Mouse (Mus musculus) kidney, embryonic 14.5 days (tissue): ENCODE data around the gene Epb41l3. TPM values are rescaled to one million over a fixed set of nuclear protein-coding genes. Genes with fewer than 3 reads are reported as not detected.
A peak's percentile ranks its signal among the peaks of the same experiment; 100 is the strongest.

Experiments used
- ATAC-seq: fragments of 200-750 bp; cut with Nextera tagmentation; 2 replicates; pipeline ENCODE4 v1.8.0; 2017; ENCODE audit warnings: moderate number of reproducible peaks, mild to moderate bottlenecking, moderate TSS enrichment, moderate library complexity; ENCODE audit not compliant: low FRiP score, low TSS enrichment
- H3K27ac ChIP-seq: fragments of 300-500 bp; sonication (generic); 2 replicates; pipeline ENCODE4 v1.5.1; 2014; ENCODE audit warnings: low read depth, mild to moderate bottlenecking, low read length, moderate library complexity, mixed read lengths
- H3K27me3 ChIP-seq: fragments of 300-500 bp; sonication (generic); 2 replicates; pipeline ENCODE4 v1.6.1; 2014; ENCODE audit warnings: mild to moderate bottlenecking, low read length; ENCODE audit not compliant: control insufficient read depth, insufficient read depth
- H3K36me3 ChIP-seq: fragments of 300-500 bp; sonication (generic); 2 replicates; pipeline ENCODE4 v1.6.1; 2014; ENCODE audit warnings: low read length, mixed read lengths; ENCODE audit not compliant: control insufficient read depth, insufficient read depth
- H3K4me1 ChIP-seq: fragments of 300-500 bp; sonication (generic); 2 replicates; pipeline ENCODE4 v1.6.1; 2014; ENCODE audit warnings: low read length, mixed read lengths; ENCODE audit not compliant: control insufficient read depth, insufficient read depth
- H3K4me2 ChIP-seq: fragments of 300-500 bp; sonication (generic); replicated peaks from 2 replicates; pipeline ENCODE4 v1.6.1; 2014; ENCODE audit warnings: low read depth, mild to moderate bottlenecking, low read length
- H3K4me3 ChIP-seq: fragments of 300-500 bp; sonication (generic); 2 replicates; pipeline ENCODE4 v1.5.1; 2014; ENCODE audit warnings: mild to moderate bottlenecking, low read length
- H3K9ac ChIP-seq: fragments of 300-500 bp; sonication (generic); 2 replicates; pipeline ENCODE4 v1.6.1; 2014; ENCODE audit warnings: low read depth, mild to moderate bottlenecking, low read length, moderate library complexity
- H3K9me3 ChIP-seq: fragments of 300-500 bp; sonication (generic); 2 replicates; pipeline ENCODE4 v1.6.1; 2016; ENCODE audit warnings: low read length; ENCODE audit not compliant: control insufficient read depth
- WGBS: fragments of 180-500 bp; shearing (Covaris S2); extraction: QIAGEN DNeasy Blood & Tissue Kit; methylation state at CpG from one replicate; pipeline ENCODE4 v1.1.7; 2014; 5-methylcytosine and 5-hydroxymethylcytosine counted together
- polyA plus RNA-seq: library from polyadenylated mRNA; unstranded; fragments of >200 nt; fragmentation: Nextera tagmentation; extraction: Ambion mirVana; gene quantifications from 2 replicates; pipeline ENCODE4 v1.2.1, GENCODE M21; 2014

The Epb41l3 gene
- polyA plus RNA-seq, 1 experiment from 2014 or later: 29.7 TPM

- Histone ChIP-seq H3K4me3 (no peak overlapping the region), H3K27me3 (no peaks in the 10 kb centered on the region), H3K9me3 (no peaks in the 10 kb centered on the region), H3K9ac (no peak overlapping the region), H3K4me1 (no peaks in the 10 kb centered on the region), H3K27ac (no peak overlapping the region), H3K36me3 (no peaks in the 10 kb centered on the region), H3K4me2 (no peak overlapping the region)
- ATAC-seq: no peak
- WGBS: 52% methylated on average over 7 of the region's 7 CpGs
Observed at GRCm38 (mm10) chr17:69097955-69098354, 22.5 kb downstream of the Epb41l3 start.

DNA sequence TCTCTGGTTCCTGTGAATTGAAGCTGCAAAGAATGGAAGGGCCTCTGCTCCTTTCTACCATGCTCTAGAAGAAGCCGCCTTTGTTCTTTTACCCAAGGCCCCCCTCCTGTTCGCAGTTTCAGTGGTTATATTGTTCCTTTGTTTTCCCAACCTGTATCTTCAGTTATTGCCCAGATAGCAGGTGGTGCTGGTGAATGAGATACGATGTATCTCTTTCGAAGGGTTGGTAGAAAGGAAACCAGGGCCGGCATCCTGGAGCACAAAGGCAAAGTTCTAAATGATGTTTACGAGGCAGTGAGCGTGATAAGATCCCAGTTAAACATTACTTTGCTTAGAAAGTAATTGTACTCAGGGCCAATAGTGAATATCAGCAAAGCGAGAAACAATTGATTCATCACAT, 27.8 kb downstream of the Epb41l3 start:
- WGBS: 76% methylated on average over 8 of the region's 8 CpGs
- no peaks in the 10 kb centered on the region for H3K27me3 ChIP-seq
- H3K27ac ChIP-seq: no peak overlapping the region
- H3K9ac ChIP-seq: no peak overlapping the region
- H3K36me3 ChIP-seq: no peaks in the 10 kb centered on the region
- H3K9me3 ChIP-seq: no peaks in the 10 kb centered on the region
- ATAC-seq: no peak
- no peak overlapping the region for H3K4me2 ChIP-seq
- no peak overlapping the region for H3K4me3 ChIP-seq
- no peaks in the 10 kb centered on the region for H3K4me1 ChIP-seq

GRCm38 (mm10) chr17:69105035-69105798, 29.7 kb downstream of the Epb41l3 start:
- no peaks in the 10 kb centered on the region for H3K9me3 ChIP-seq
- H3K4me2 ChIP-seq: no peak overlapping the region
- H3K9ac ChIP-seq: no peak overlapping the region
- no peak overlapping the region for H3K27ac ChIP-seq
- ATAC-seq: no peak
- no peak overlapping the region for H3K4me3 ChIP-seq
- H3K4me1 ChIP-seq: no peaks in the 10 kb centered on the region
- 60% methylated on average over 14 of the region's 14 CpGs for whole genome bisulfite sequencing
- no peaks in the 10 kb centered on the region for H3K27me3 ChIP-seq
- no peaks in the 10 kb centered on the region for H3K36me3 ChIP-seq

DNA sequence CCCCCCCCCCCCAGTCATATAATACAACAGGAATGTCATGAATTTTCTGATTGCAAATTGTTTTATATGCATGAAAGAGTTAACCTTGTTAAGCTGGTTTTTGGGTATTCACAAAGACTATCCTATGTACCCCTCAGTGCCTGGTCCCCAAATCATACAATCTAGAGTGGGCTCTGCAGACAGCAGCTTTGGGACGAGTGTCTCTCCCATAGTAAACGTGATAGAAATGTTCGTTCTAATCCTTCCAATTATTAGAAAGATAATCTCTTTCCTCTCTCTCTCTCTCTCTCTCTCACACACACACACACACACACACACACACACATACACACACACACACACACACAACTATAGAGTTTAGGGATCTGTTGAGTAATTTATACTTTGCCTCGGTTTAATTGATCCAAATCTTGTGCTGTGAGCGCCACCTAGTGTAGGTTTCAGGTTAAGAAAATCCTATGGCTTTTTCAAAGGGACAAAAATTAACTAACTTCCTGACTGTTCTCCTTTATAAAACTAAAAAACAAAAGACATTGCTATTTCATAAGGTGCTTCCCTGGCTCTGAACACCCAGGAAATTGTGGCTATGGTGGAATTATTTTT, 30.4 kb downstream of the Epb41l3 start:
- Histone ChIP-seq H3K27ac (no peak overlapping the region), H3K4me2 (no peak overlapping the region), H3K9ac (no peak overlapping the region), H3K4me1 (no peaks in the 10 kb centered on the region), H3K9me3 (no peaks in the 10 kb centered on the region), H3K36me3 (no peaks in the 10 kb centered on the region), H3K27me3 (no peaks in the 10 kb centered on the region), H3K4me3 (no peak overlapping the region)
- ATAC-seq: peak; percentile 35; the same call in 1 of the 2 replicates
- 31% methylated on average over 5 of the region's 5 CpGs for WGBS

- ATAC-seq: no peak
- WGBS: 63% methylated on average over 6 of the region's 6 CpGs
Observed at GRCm38 (mm10) chr17:69109216-69109615, 33.7 kb downstream of the Epb41l3 start.

GRCm38 (mm10) chr17:69112232-69112631, 36.7 kb downstream of the Epb41l3 start:
- WGBS: 76% methylated on average over 2 of the region's 2 CpGs
- H3K27ac ChIP-seq: no peak overlapping the region
- H3K9ac ChIP-seq: no peak overlapping the region

More at GRCm38 (mm10) chr17:69109216-69109615, 33.7 kb downstream of the Epb41l3 start:
- H3K36me3 ChIP-seq: no peaks in the 10 kb centered on the region
- H3K4me2 ChIP-seq: no peak overlapping the region
- H3K9ac ChIP-seq: no peak overlapping the region
- no peaks in the 10 kb centered on the region for H3K9me3 ChIP-seq
- no peak overlapping the region for H3K4me3 ChIP-seq
- H3K27ac ChIP-seq: no peak overlapping the region
- no peaks in the 10 kb centered on the region for H3K27me3 ChIP-seq
- H3K4me1 ChIP-seq: no peaks in the 10 kb centered on the region

DNA sequence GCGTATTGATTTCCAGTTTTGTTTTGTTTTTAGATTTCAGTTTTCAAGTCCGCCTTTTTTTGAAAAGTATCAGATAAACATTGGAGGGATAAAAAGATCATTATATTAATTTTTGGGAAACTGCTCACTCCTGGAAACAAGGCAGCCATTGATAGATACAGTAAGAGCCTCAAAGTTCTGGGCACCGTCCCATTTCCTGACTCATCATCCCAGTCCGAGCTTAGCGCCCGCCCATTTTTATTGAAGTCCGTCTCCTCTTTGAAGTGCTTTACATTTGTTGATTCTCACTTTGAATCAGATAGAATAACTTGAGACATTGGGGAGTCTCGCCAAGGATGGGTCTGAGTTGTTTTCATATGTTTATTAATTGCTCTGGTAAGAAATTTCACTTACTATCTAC, 43.7 kb downstream of the Epb41l3 start:
- Histone ChIP-seq H3K4me1 (peaks cover 6% of the 10 kb centered on the region; the same call in 1 of the 2 replicates), H3K4me3 (no peak overlapping the region), H3K36me3 (no peaks in the 10 kb centered on the region), H3K9me3 (no peaks in the 10 kb centered on the region), H3K27me3 (no peaks in the 10 kb centered on the region), H3K27ac (no peak overlapping the region), H3K9ac (no peak overlapping the region), H3K4me2 (no peak overlapping the region)
- WGBS: 85% methylated on average over 8 of the region's 8 CpGs
- ATAC-seq: no peak

More at GRCm38 (mm10) chr17:69112232-69112631, 36.7 kb downstream of the Epb41l3 start:
- H3K27me3 ChIP-seq: no peaks in the 10 kb centered on the region
- no peak overlapping the region for H3K4me3 ChIP-seq
- no peaks in the 10 kb centered on the region for H3K36me3 ChIP-seq
- H3K4me2 ChIP-seq: no peak overlapping the region
- H3K9me3 ChIP-seq: no peaks in the 10 kb centered on the region
- H3K4me1 ChIP-seq: no peaks in the 10 kb centered on the region
- no peak for ATAC-seq

DNA sequence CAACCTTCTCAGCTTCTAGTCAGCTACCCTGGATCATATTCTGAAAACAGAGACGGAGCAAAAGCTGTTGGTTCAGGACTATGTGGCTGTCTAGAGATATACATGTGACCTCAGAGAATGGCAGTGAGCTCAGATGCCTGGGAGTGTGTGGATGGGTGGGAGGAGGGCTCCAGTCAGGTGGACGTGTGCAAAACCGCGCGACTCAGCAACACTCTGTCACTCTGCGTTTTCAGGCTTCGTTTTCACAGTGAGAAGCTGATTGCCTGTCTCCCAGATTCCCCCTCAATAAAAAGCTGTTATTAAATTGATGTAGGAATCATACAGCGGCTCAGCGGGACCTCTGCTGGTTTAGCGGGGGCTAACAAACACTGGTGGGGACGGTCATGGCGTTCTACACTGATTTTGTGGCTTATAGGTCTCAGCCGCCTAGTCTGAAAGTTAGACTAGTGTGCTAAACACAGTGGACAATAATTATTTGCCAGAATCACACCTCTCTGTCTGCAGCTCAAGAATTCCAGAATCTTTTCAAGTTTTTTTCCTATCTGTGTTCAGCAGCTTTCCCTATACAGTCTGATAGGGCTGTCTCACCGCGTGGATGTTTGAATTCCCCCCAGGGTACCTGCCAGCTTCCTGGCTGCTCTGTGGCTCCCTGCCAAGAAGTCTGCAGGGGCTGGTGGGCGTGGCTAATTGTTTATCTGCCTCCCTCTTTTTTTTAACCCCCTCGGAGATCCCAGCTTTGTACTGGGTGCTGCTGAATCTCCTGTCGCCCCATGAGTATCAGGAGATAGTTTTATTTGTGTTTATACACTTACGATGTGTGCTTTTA, 45.3 kb downstream of the Epb41l3 start:
- peak overlapping the region; percentile 13 for H3K4me3 ChIP-seq
- H3K36me3 ChIP-seq: no peaks in the 10 kb centered on the region
- WGBS: 4% methylated on average over 19 of the region's 19 CpGs
- no peaks in the 10 kb centered on the region for H3K9me3 ChIP-seq
- no peaks in the 10 kb centered on the region for H3K27me3 ChIP-seq
- H3K4me2 ChIP-seq: peak overlapping the region; percentile 34
- peak; percentile 77 for ATAC-seq
- peaks cover 6% of the 10 kb centered on the region; the same call in 1 of the 2 replicates for H3K4me1 ChIP-seq
- H3K27ac ChIP-seq: no peak overlapping the region
- H3K9ac ChIP-seq: no peak overlapping the region
